Mouse (Mus musculus) small intestine, adult 2 months (tissue): ENCODE results near the gene Treml2.

ENCODE experiments used
- CTCF ChIP-seq: fragments of 200-500 bp; IDR thresholded peaks from 2 replicates; pipeline ENCODE4 v1.5.1; 2012; ENCODE audit warnings: low read depth, mild to moderate bottlenecking, control low read depth, inconsistent platforms, low read length, moderate library complexity, mixed read lengths; ENCODE audit not compliant: insufficient replicate concordance, insufficient read length; ENCODE audit errors: extremely low read depth
- POLR2A ChIP-seq: fragments of 200-500 bp; IDR thresholded peaks from 2 replicates; pipeline ENCODE4 v1.6.1; 2012; ENCODE audit warnings: low read depth, mild to moderate bottlenecking, control low read depth, inconsistent platforms, low read length, moderate library complexity

DNA sequence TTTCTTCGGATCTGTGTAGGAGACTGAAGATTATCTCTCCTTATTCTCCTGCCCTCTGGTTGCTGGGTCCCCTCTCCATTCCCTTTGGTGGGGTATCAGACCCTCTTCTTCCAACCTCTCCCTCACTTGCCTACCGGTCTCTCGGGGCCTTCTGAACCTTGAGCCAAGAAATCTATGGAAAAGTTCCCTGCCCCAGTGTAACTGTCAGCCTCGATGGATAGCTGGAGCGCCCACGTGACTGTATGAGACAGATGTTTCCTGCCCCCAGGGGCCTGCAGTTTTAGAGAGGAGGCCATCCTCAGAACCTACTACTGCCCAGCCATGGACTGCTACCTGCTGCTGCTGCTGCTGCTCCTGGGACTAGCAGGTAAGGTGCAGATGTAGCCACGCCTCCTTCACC, 60.3 kb downstream of the Treml2 start, which contains the start of gene Treml1:
- TF ChIP-seq POLR2A (no peak), CTCF (no peak)
